Mouse (Mus musculus) frontal cortex, adult (tissue): Measurements from ENCODE around the gene Dpp8.
"Not testable (repeated sequence)": the region's sequence is repeated elsewhere in the genome, so short reads cannot be mapped to it uniquely, and the experiment has no call there.

Experiments used
- ATAC-seq: cut with Nextera tagmentation; 2 replicates; pipeline ENCODE4 v1.9.2; 2017; ENCODE audit warnings: mild to moderate bottlenecking, moderate library complexity, mixed read lengths; ENCODE audit not compliant: low TSS enrichment

Dpp8 gene

GRCm38 (mm10) chr9:65032269-65033108 is at the start of gene Dpp8:
Dpp8 (plus strand) TSS chr9:65032414.
- ATAC-seq, result peak; percentile 91

GRCm38 (mm10) chr9:64985037-64985794 is 47.0 kb upstream of the Dpp8 start:
- ATAC-seq, result peak; percentile 22; the same call in 1 of the 2 replicates

GRCm38 (mm10) chr9:64985807-64986206 is 46.4 kb upstream of the Dpp8 start:
- ATAC-seq, result peak; percentile 11; the same call in 1 of the 2 replicates

GRCm38 (mm10) chr9:64987651-64988050 is 44.6 kb upstream of the Dpp8 start:
- ATAC-seq, result no peak

DNA sequence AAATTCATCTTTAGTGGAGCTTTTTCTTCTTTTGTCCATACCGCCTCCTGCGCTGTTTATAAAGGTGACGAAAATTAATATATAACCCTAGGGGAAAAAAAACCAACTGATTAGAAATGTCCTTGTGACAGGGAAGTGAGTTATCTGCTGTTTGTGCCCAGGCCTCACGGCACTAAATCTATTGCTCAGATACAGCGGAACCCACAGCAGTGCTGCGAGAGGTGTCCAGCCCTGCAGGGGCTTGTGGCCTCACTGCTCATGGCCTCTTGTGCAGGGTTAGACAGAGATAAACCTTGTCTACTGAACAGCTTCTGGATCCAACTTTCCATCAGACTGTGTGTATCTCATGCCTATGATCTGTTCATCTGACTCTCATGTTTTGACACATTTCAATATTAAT is 43.8 kb upstream of the Dpp8 start:
- ATAC-seq, result no peak

- peak; percentile 74 for ATAC-seq
These were observed 41.9 kb upstream of the Dpp8 start for GRCm38 (mm10) chr9:64990291-64990690.

DNA sequence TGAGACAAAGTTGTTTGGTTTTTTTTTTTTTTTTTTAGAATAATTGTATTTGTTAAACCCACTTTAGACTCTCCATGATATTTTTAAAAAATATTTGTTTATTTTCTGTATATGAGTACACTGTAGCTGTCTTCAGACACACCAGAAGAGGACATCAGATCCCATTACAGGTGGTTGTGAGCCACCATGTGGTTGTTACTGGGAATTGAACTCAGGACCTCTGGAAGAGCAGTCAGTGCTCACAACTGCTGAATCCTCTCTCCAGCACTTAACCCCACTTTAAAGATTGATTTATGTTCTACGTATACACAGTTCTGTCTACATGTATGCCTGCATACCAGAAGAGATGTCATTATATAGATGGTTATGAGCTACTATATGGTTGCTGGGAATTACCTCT is 36.8 kb upstream of the Dpp8 start:
- not testable (repeated sequence) for ATAC-seq

GRCm38 (mm10) chr9:65001481-65001880 is 30.7 kb upstream of the Dpp8 start:
- peak; percentile 45; the same call in 1 of the 2 replicates for ATAC-seq

DNA sequence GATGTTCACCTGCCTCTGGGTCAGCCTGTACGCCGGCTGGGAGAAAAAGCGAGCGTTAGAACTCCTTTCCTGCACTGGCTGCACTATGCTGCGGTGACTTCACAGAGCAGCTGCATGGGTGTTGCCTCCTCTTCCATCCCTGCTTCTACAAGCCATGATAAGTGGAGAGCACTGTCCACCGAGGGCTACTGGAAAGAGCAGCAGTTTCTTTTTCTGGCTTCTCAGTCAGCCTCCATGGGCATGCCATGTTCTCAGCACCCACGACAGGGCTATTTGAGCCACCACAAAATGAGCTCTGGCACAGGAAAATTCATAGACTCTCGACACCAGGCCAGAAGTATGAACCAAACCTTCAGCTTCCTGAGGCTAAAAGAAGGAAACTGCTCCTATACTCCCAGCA is 26.5 kb upstream of the Dpp8 start:
- peak; percentile 71; the same call in 1 of the 2 replicates for ATAC-seq

- ATAC-seq, result peak; percentile 56
These were observed 21.6 kb upstream of the Dpp8 start for GRCm38 (mm10) chr9:65010632-65011031.

- ATAC-seq, result peak; percentile 32; the same call in 1 of the 2 replicates
These were observed 20.9 kb upstream of the Dpp8 start for GRCm38 (mm10) chr9:65011304-65011703.

DNA sequence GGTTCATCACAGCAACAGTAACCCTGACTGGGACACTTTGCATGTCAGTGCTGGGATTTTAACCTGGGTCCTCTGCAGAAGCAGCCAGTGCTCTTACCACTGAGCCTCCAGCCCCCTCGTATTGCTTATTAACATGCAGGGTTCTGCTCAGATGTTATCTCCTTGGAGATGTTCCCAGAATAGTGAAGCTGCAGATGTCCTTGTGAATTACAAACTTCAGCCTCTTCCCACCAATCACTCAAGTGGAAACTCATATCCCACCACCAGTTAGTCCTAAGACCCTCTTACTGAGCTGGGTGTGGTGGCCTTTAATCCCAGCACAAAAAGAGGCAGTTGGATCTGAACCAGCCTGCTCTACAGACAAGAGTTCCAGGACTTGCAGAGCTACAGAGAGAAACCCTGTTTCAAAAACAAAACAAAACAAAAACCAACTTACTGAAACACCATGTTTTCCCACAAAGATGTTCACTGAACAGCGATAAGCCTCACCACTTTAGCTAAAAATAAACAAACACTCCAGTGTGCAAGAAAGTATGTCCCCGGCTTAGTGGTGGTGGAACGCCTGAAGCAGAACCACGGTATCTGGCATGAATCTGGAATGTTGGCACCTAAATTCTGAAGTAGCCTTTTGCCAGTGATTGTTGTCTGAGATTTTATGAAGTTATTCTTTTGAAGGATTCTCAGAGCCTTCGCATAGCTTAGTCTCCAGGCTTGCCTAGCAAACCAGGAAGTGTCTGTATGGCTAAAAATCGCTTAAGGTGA is 16.6 kb upstream of the Dpp8 start:
- no peak for ATAC-seq

- no peak; the same call in 1 of the 2 replicates for ATAC-seq
These were observed 15.8 kb upstream of the Dpp8 start for GRCm38 (mm10) chr9:65016241-65016977.

DNA sequence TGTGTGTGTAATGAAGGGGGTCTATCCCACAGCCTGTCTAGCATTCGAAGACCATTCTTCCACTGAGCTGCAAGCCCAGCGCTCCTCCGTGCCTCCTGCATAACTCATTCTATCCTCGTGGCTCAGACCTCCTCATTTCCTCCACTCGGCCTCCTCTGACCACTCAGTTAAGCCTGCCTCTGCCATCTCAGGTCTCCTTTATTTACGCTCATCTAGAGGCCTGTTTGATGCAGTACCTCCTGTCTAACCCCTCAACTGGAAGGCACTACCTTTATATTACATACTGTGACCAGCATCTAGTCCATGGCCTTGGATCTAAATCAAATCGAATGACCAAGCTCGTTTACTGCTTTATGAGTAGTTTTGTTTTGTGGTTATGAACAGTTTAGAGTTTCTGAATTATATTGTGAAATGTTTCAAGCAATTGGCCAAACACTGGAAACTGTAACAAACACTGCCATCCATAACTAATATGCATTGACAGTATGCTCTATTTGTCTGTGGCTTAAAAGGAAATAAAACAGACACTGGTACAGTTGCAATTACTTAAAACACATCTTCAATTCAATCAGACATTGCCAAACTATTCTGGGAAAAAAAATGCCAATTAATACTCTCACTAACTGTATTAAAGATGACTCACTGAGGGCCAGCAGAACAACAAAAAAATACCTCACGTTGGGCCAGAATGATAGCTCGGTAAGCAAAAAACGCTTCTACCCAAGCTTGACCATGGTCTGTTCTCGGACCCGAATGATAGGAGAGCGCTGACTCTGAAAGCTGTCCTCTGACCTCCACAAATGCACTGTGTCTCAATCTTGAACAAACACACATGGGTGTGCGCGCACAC is 15.0 kb upstream of the Dpp8 start:
- ATAC-seq, result no peak

DNA sequence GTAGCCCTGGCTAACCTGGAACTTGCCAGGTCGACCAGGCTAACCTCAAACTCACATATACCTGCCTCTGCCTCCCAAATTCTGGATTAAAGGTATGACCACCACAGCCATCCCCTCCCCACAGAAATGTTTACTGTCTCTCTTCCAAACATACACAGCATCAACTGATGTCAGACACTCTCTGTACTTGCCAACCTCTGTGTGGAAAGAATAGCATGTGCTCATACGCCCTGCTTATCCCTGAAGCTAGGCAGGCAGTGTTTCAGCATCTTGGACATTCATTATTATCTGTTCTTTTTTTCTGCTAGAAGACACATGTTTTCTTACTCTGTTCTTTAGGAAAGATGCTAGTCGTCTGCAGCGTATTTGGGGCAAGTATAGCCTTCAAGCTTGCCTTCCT is 14.3 kb upstream of the Dpp8 start:
- ATAC-seq, result no peak

DNA sequence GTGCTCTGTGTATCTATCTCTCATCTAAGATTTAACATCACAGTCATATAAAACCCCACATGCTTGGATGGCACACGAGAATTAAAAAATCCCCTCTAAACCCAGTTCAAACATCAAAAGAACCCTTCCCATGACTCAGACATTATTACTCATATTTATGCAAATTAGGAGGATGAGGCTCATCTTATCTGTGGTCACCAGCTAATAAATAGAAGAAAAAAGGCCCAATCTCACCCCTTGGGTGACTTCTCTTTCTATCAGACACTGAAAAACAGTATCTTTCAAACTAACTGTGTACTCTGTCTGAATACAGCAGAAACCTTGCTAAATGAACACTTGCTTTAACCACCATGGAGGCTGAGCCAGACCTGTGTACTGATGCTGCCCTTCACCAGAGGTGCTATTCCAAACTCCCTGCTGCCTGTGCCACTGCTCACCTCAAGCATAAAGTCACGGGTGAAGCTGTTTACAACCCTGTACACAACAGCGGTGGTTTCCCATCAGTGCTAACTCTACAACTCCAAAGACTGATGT is 13.6 kb upstream of the Dpp8 start:
- no peak for ATAC-seq

DNA sequence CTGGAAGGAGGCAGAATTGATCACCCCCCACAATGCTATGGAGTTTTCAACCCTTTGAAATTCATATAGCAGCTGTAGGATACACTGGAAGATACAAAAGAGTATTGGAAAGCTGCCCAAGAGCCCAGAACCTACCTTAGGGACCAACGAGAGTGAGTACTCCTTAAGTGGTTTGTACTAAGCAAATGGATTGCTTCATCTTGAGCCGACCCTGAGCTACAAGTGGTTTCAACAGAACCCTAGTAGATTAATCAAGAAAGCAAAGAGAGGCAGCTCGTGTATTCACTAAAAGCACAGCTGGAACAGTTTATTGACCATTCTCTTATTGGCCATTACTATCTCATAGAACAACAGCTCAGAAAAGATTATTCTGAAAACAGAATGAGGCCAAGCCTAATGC is 13.1 kb upstream of the Dpp8 start:
- ATAC-seq, result no peak

DNA sequence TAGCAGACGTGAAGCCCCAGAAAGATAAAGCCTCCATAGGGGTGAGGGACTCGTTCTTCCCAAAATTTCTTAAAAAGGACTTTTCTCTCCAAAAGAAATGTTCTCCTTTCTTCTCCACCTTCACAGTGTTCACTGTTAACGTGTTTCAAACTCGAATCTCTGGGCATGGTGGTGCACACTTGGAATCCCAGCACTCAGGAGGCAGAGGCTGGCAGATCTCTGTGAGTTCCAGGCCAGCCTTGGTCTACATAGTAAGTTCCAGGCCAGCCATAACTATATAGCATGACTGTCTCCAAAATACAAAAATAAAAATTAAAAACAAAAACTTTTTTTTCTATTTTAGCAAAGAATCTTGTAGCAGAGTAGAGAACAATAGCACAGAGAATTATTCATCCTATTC is 12.1 kb upstream of the Dpp8 start:
- no peak for ATAC-seq

- ATAC-seq, result peak; percentile 80
These were observed 11.0 kb upstream of the Dpp8 start, which contains the start of gene Hacd3 for GRCm38 (mm10) chr9:65020991-65021886. Hacd3 (minus strand) TSS chr9:65021693.
